Mouse (Mus musculus): ENCODE results near the gene Ccdc88b. TPM values are rescaled to one million over a fixed set of nuclear protein-coding genes. Genes with fewer than 3 reads are reported as not detected.

The Ccdc88b gene
- total and polyA plus RNA-seq, 2 experiments from 2014 or later = 0.57 to 0.67 TPM

- no peaks in the 10 kb centered on the region for H3K4me1 ChIP-seq (ENCODE audit: insufficient read depth)
- H3K4me3 ChIP-seq (ENCODE audit: low read depth, low read length) = no peak overlapping the region
- no peak overlapping the region for H3K4me2 ChIP-seq (ENCODE audit: low read depth)
- TF ChIP-seq CTCF (IDR thresholded peaks at IDR 0.05; ENCODE audit: low read depth) = peak; percentile 25
- H3K27me3 ChIP-seq (ENCODE audit: insufficient read depth, low read length) = no peaks in the 10 kb centered on the region
- H3K9me3 ChIP-seq (ENCODE audit: low read length) = no peaks in the 10 kb centered on the region
- no peak overlapping the region for H3K9ac ChIP-seq
- 94% methylated on average over 3 of the region's 3 CpGs for WGBS
- DNase-seq = no peak
- no peak for ATAC-seq
- H3K36me3 ChIP-seq (ENCODE audit: insufficient read depth) = no peaks in the 10 kb centered on the region
- H3K27ac ChIP-seq (ENCODE audit: low read depth, low read length) = no peak overlapping the region
Measured at GRCm38 (mm10) chr19:6814958-6815357, 43.1 kb downstream of the Ccdc88b start.

DNA sequence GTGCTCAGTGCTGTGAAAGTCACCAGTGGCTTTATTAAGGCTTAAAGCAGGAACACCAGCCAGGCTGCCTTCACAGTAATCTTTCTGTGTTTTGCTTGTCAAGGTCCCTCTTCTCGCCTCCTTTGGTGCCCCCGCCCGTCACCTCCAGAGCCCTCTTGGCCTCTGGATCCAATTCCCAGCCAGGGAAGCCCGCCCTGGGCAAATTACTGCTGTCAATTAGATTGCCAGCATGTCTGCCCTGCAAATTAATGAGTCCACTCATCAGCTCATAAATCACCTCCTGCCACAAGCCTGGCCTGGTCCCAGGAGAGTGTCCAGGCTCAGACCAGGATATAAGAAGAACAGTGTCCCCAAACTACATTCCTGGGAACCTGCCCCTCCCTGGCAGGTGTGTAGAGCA, 43.6 kb downstream of the Ccdc88b start:
- Histone ChIP-seq H3K4me2 (ENCODE audit: low read depth) (no peak overlapping the region), H3K9ac (no peak overlapping the region), H3K27me3 (ENCODE audit: insufficient read depth, low read length) (no peaks in the 10 kb centered on the region), H3K4me3 (ENCODE audit: low read depth, low read length) (no peak overlapping the region), H3K9me3 (ENCODE audit: low read length) (no peaks in the 10 kb centered on the region), H3K27ac (ENCODE audit: low read depth, low read length) (no peak overlapping the region), H3K36me3 (ENCODE audit: insufficient read depth) (no peaks in the 10 kb centered on the region), H3K4me1 (ENCODE audit: insufficient read depth) (no peaks in the 10 kb centered on the region)
- TF ChIP-seq CTCF (IDR thresholded peaks at IDR 0.05; ENCODE audit: low read depth) = no peak
- no peak for ATAC-seq
- 30% methylated on average over 4 of the region's 4 CpGs for WGBS
- no peak for DNase-seq

Small RNA genes lying within 50 kb of the gene (microRNA-seq; reads per million reads assigned to microRNA genes)
- 0 reads per million in 2 experiments for gene Mir5046

Other genes starting within 250 kb of the Ccdc88b start
- 18.0 and 24.2 TPM in 2 replicates for gene Rps6ka4, start 17.6 kb downstream of the Ccdc88b start, total RNA-seq (2014; rRNA removed)
- 11.2 and 14.3 TPM in 2 replicates for gene Rps6ka4, start 17.6 kb downstream of the Ccdc88b start, polyA plus RNA-seq (2015; fragmentation: Nextera tagmentation; extraction: Ambion mirVana)
- gene Trmt112, start 51.5 kb upstream of the Ccdc88b start, total RNA-seq (2014; rRNA removed) = 52.3 and 69.6 TPM in 2 replicates
- gene Trmt112, start 51.5 kb upstream of the Ccdc88b start, polyA plus RNA-seq (2015; fragmentation: Nextera tagmentation; extraction: Ambion mirVana) = 102 and 103 TPM in 2 replicates
- 182 and 199 TPM in 2 replicates for gene Prdx5, start 51.9 kb upstream of the Ccdc88b start, total RNA-seq (2014; rRNA removed)
- 424 and 467 TPM in 2 replicates for gene Prdx5, start 51.9 kb upstream of the Ccdc88b start, polyA plus RNA-seq (2015; fragmentation: Nextera tagmentation; extraction: Ambion mirVana)
- 42.6 and 43.0 TPM in 2 replicates for gene Esrra, start 63.6 kb upstream of the Ccdc88b start, total RNA-seq (2014; rRNA removed)
- gene Esrra, start 63.6 kb upstream of the Ccdc88b start, polyA plus RNA-seq (2015; fragmentation: Nextera tagmentation; extraction: Ambion mirVana) = 6.4 and 8.4 TPM in 2 replicates
- 0.71 and 1.6 TPM in 2 replicates for gene Catsperz, start 67.2 kb upstream of the Ccdc88b start, total RNA-seq (2014; rRNA removed)
- gene Catsperz, start 67.2 kb upstream of the Ccdc88b start, polyA plus RNA-seq (2015; fragmentation: Nextera tagmentation; extraction: Ambion mirVana) = 1.2 and 2.4 TPM in 2 replicates
- gene Kcnk4, start 76.3 kb upstream of the Ccdc88b start, total RNA-seq (2014; rRNA removed) = 8.8 and 12.7 TPM in 2 replicates
- 8.6 and 8.7 TPM in 2 replicates for gene Kcnk4, start 76.3 kb upstream of the Ccdc88b start, polyA plus RNA-seq (2015; fragmentation: Nextera tagmentation; extraction: Ambion mirVana)
- gene Bad, start 83.7 kb upstream of the Ccdc88b start, total RNA-seq (2014; rRNA removed) = 56.5 and 94.9 TPM in 2 replicates
- 95.3 and 111 TPM in 2 replicates for gene Bad, start 83.7 kb upstream of the Ccdc88b start, polyA plus RNA-seq (2015; fragmentation: Nextera tagmentation; extraction: Ambion mirVana)
- 65.4 and 75.2 TPM in 2 replicates for gene Gpr137, start 84.3 kb upstream of the Ccdc88b start, total RNA-seq (2014; rRNA removed)
- 68.5 and 77.6 TPM in 2 replicates for gene Gpr137, start 84.3 kb upstream of the Ccdc88b start, polyA plus RNA-seq (2015; fragmentation: Nextera tagmentation; extraction: Ambion mirVana)
- 226 and 269 TPM in 2 replicates for gene Ppp1r14b, start 116.8 kb upstream of the Ccdc88b start, total RNA-seq (2014; rRNA removed)
- gene Ppp1r14b, start 116.8 kb upstream of the Ccdc88b start, polyA plus RNA-seq (2015; fragmentation: Nextera tagmentation; extraction: Ambion mirVana) = 201 and 269 TPM in 2 replicates
- 12.8 and 13.1 TPM in 2 replicates for gene Plcb3, start 118.3 kb upstream of the Ccdc88b start, total RNA-seq (2014; rRNA removed)
- 7.3 and 10.0 TPM in 2 replicates for gene Plcb3, start 118.3 kb upstream of the Ccdc88b start, polyA plus RNA-seq (2015; fragmentation: Nextera tagmentation; extraction: Ambion mirVana)
- gene Fkbp2, start 122.3 kb upstream of the Ccdc88b start, total RNA-seq (2014; rRNA removed) = 23.5 and 26.8 TPM in 2 replicates
- gene Fkbp2, start 122.3 kb upstream of the Ccdc88b start, polyA plus RNA-seq (2015; fragmentation: Nextera tagmentation; extraction: Ambion mirVana) = 102 and 106 TPM in 2 replicates
- 24.9 and 28.4 TPM in 2 replicates for gene Vegfb, start 129.4 kb upstream of the Ccdc88b start, total RNA-seq (2014; rRNA removed)
- gene Vegfb, start 129.4 kb upstream of the Ccdc88b start, polyA plus RNA-seq (2015; fragmentation: Nextera tagmentation; extraction: Ambion mirVana) = 52.8 and 64.6 TPM in 2 replicates
- 15.1 and 20.2 TPM in 2 replicates for gene Dnajc4, start 134.4 kb upstream of the Ccdc88b start, total RNA-seq (2014; rRNA removed)
- gene Dnajc4, start 134.4 kb upstream of the Ccdc88b start, polyA plus RNA-seq (2015; fragmentation: Nextera tagmentation; extraction: Ambion mirVana) = 20.7 and 24.8 TPM in 2 replicates
- gene Nudt22, start 137.9 kb upstream of the Ccdc88b start, total RNA-seq (2014; rRNA removed) = 7.9 and 9.5 TPM in 2 replicates
- gene Nudt22, start 137.9 kb upstream of the Ccdc88b start, polyA plus RNA-seq (2015; fragmentation: Nextera tagmentation; extraction: Ambion mirVana) = 14.3 and 15.3 TPM in 2 replicates
- gene Trpt1, start 137.9 kb upstream of the Ccdc88b start, total RNA-seq (2014; rRNA removed) = 16.2 and 16.3 TPM in 2 replicates
- 18.2 and 18.7 TPM in 2 replicates for gene Trpt1, start 137.9 kb upstream of the Ccdc88b start, polyA plus RNA-seq (2015; fragmentation: Nextera tagmentation; extraction: Ambion mirVana)
- 4.4 and 6.0 TPM in 2 replicates for gene Fermt3, start 161.3 kb upstream of the Ccdc88b start, total RNA-seq (2014; rRNA removed)
- gene Fermt3, start 161.3 kb upstream of the Ccdc88b start, polyA plus RNA-seq (2015; fragmentation: Nextera tagmentation; extraction: Ambion mirVana) = 2.6 and 3.6 TPM in 2 replicates
- gene Stip1, start 181.8 kb upstream of the Ccdc88b start, total RNA-seq (2014; rRNA removed) = 124 and 133 TPM in 2 replicates
- 146 and 156 TPM in 2 replicates for gene Stip1, start 181.8 kb upstream of the Ccdc88b start, polyA plus RNA-seq (2015; fragmentation: Nextera tagmentation; extraction: Ambion mirVana)
- 8.1 and 9.4 TPM in 2 replicates for gene Macrod1, start 198.6 kb upstream of the Ccdc88b start, total RNA-seq (2014; rRNA removed)
- 8.0 and 8.5 TPM in 2 replicates for gene Macrod1, start 198.6 kb upstream of the Ccdc88b start, polyA plus RNA-seq (2015; fragmentation: Nextera tagmentation; extraction: Ambion mirVana)
- 8.1 and 8.8 TPM in 2 replicates for gene Flrt1, start 247.5 kb upstream of the Ccdc88b start, total RNA-seq (2014; rRNA removed)
- 6.7 and 11.3 TPM in 2 replicates for gene Flrt1, start 247.5 kb upstream of the Ccdc88b start, polyA plus RNA-seq (2015; fragmentation: Nextera tagmentation; extraction: Ambion mirVana)